Mouse (Mus musculus): ENCODE results near the gene Ly86.

Gene Ly86

GRCm38 (mm10) chr13:37344909-37345772, at the start of gene Ly86:
TSS of gene Ly86 (plus strand) at chr13:37345208.
- DNase-seq (ENCODE audit: low read depth, low spot score) = no peak

GRCm38 (mm10) chr13:37297886-37298285, 47.1 kb upstream of the Ly86 start:
- DNase-seq (ENCODE audit: low read depth, low spot score) = no peak

GRCm38 (mm10) chr13:37298856-37299255, 46.2 kb upstream of the Ly86 start:
- DNase-seq (ENCODE audit: low read depth, low spot score) = no peak

GRCm38 (mm10) chr13:37302877-37303276, 42.1 kb upstream of the Ly86 start:
- DNase-seq (ENCODE audit: low read depth, low spot score) = no peak

DNA sequence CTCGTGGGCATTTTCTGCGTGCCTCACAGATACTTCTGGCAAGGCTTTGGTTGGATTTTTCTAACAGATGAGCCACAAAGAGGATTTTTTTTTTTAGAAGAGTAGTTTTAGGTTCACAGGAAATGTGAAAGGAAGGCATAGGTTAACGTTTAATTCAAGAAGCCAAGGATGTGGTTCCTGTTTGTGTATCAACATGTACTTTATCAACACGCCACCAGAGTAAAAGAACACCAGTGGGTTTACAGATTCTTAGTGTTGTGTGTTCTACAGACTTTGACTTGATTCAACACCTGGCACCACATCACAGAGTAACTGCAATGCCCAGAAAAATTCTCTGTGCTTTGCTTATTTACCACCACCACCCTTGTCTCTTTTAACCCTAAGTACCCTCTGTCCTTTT, 37.0 kb upstream of the Ly86 start:
- DNase-seq (ENCODE audit: low read depth, low spot score) = no peak

- no peak for DNase-seq (ENCODE audit: low read depth, low spot score)
Measured at GRCm38 (mm10) chr13:37309296-37309695, 35.7 kb upstream of the Ly86 start.

GRCm38 (mm10) chr13:37310331-37310730, 34.7 kb upstream of the Ly86 start:
- no peak for DNase-seq (ENCODE audit: low read depth, low spot score)

DNA sequence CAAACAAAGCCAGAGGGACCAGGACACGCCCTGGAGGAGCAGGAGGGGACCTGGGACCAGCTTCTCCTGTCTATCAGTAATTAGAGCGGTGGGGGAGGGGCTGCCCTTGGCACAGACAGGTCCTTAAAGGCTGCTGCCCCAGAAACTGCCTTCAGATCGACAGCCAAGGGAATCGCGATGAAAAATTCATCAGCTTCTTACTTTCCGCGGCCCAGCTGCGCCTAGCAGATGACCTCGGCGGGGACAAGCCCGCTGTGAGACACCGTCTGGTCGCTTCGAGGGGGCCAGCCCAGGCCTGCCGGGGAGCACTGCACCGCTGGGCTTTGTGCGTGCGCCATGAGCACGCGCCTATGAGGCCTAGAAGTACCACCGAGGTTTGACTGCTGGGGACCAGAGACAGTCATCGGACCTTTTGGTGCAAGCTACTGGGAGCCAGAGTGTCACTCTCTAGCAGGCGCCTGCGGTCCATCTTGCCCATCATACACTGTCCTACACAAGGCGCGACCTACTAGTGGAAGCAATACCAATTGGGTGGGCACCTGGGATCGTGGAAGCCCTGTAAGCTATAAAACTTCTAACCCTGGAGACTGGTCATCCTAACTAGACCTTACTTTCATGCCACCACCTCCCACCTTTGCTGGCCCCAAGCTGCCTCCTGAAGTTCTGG, 33.3 kb upstream of the Ly86 start:
- no peak for DNase-seq (ENCODE audit: low read depth, low spot score)

- peak; percentile 90 for DNase-seq (ENCODE audit: low read depth, low spot score)
Measured at GRCm38 (mm10) chr13:37312222-37312928, 32.6 kb upstream of the Ly86 start.

DNA sequence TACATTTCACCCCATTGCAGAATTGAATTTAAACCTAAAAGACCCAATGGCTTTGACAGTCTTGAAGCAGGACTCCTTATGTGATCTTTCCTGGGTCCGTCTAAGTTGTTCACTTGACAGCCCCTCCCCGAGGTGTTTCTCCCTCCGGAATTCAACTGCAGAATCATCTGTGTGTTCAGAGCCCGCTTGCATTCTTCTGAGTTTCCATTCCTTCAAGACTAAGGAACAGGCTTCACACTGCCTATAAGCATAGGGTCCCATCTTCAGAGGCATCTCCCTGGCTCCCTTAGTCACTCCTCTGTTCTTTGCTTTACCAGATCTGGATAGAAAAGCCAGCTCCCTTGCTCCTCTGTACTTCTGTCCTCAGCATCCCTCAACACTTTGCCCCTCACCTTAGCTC, 32.1 kb upstream of the Ly86 start:
- DNase-seq (ENCODE audit: low read depth, low spot score) = no peak

DNA sequence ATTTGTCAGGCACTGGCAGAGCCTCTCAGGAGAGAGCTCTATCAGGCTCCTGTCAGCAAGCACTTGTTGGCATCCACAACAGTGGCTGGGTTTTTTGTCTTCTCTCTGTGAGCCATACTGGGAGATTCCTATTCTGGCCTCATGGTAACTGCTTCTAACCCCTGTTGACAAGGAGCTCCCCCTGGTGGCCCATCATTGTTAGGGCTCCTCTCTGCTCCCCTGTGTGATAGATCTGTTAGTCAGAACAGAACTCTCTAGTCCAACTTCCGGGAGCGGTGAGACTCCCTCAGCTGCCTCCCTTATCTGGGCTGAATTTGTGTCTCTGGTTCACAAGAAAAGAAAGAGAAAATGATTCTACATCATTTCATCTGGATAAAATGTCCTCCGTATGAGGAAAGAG, 19.5 kb upstream of the Ly86 start:
- DNase-seq (ENCODE audit: low read depth, low spot score) = no peak

GRCm38 (mm10) chr13:37329747-37330146, 15.3 kb upstream of the Ly86 start:
- no peak for DNase-seq (ENCODE audit: low read depth, low spot score)

DNA sequence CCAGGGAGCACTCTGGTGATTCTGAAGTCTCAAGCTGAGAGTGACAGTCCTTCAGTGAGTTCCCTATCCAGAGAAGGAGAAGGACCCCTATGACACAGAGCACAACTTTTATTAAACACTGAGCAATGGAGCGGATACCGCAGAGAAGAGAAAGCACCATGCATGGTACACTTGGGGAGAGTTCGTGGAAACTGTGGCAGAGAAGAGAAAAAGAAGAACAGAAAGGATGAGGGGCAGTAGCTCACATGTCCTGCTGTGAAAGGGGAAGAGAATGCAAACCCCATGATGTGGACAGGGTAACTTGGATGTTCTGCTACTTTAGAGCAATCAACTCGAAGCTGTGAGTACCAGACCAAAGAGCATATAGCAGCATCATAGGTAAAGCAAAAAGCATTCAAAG, 14.0 kb upstream of the Ly86 start:
- no peak for DNase-seq (ENCODE audit: low read depth, low spot score)

- DNase-seq (ENCODE audit: low read depth, low spot score) = no peak
Measured at GRCm38 (mm10) chr13:37332779-37333543, 12.0 kb upstream of the Ly86 start.

DNA sequence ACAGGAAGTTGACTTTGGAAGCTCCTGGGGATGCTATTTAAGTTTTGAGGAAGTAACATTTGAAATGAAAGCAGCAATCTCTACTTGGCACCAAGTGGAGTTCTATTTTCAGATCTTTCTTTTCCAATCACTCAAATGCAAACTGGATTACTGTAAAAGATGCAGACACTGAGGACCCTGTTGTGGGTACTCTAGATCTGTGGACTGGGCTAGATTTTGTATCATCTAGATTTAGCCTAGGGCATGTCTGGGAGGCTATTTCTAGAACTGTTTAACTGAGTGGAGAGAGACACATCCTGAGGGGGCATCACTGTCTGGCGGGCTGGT, 11.5 kb upstream of the Ly86 start:
- DNase-seq (ENCODE audit: low read depth, low spot score) = no peak

DNA sequence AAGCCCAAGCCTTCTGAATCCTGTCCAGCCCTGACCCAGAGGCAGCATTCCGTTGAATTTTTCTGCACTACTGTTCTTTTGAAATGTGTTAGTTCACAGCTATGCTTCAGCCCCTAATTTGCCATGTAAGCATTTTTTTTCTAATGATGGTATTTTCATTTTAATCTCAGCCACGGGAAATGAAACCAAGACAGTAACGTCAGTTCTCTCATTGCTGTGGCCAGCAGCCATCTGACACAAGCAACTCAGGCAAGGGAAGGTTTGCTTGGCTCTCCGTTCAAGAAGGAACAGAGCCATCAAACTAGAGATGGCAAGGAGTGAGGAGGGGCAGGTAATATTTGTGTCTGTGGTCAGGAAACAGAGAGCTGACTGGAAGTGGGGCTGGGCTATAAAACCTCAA, 7.7 kb upstream of the Ly86 start:
- DNase-seq (ENCODE audit: low read depth, low spot score) = no peak

DNA sequence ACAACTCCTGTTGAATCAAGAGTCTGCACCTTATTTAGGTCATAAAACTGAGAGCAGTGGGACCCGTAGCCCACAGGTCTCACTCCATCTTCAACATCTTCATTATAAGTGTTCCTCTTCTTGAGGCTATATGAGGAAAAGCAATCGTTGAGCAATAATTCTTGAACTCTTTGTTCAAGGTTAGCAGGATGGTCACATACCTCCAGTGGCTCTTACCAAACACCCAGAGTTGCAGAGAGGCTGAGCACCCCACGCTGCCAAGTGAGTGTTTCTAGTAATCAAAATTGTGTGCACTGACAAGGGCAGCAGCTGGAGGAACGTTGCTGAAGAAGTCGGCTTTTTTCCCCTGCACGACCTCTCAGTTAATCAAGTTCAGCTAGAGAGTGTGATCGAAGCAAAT, 7.1 kb upstream of the Ly86 start:
- DNase-seq (ENCODE audit: low read depth, low spot score) = no peak

DNA sequence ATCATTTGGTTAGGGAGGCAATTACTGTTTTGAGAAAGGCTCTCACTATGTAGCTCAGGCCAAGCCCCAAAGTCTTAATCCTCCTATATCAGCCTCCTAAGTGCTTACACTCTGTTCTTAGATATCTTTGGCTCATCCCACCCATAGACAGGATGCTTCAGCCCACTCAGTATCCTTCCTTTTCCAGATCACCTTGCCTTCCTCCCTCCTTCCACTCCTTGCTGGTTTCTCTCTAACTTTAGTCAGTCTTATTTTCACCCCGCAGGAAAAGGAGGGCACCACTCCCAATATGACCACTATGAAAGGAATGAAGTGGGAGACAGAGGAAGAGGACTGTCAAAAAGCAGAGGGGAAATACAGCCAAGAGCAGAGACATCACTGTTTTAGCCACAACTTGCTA, 2.2 kb upstream of the Ly86 start:
- no peak for DNase-seq (ENCODE audit: low read depth, low spot score)

GRCm38 (mm10) chr13:37345823-37346222, 815 bp downstream of the Ly86 start:
- DNase-seq (ENCODE audit: low read depth, low spot score) = no peak

DNA sequence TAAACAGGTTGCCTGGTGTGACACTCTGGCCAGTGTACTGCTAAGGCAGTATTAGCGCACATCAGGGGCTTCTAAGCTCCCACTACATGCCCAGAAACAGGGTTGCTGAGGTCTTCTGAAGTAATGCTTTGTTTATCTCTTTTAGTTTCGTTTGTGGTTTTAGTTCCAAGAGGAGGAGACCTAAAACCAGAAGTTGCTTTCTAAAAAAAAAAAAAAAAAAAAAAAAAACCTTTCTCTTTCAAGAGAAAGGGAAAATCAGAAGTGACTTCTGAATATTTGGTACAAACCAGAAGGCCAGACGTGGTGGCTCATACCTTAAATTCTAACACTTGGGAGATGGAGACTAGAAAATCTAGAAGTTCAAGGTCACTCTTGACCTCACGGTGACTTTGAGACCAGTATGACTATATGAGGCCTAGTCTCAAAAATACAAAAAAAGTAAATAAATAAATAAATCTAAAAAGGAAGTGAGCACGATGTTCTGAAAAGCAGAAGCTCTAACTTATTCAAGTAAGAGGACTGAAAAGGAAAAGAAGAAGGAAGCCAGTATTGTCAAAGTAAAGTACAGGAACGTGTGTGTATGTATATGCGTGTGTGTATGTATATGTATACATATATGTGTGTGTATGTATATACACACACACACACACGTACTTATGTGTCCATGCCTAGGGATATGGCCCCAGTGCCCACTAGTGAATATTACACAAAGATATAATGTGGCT, 3.0 kb downstream of the Ly86 start:
- no peak for DNase-seq (ENCODE audit: low read depth, low spot score)

GRCm38 (mm10) chr13:37349051-37349450, 4.0 kb downstream of the Ly86 start:
- DNase-seq (ENCODE audit: low read depth, low spot score) = no peak

Measured in brain, embryonic 18.5 days (tissue).